Comparison of ENCODE assay signal across 28 mouse cellular contexts in genomic region chr7:79628271-79628913, GRCm38 (mm10). TPM values are rescaled to one million over a fixed set of nuclear protein-coding genes. Genes with fewer than 3 reads are reported as not detected.
DNase-seq lines count a peak whose midpoint lies in the region; ATAC-seq lines count a peak whose summit lies in the region.
"Had no signal": no experiment of that assay in that cellular context is flagged by ENCODE, and none has a peak within 500 bp of the region (broad histone marks: within the 10 kb centered on the region; RNA-seq: fewer than 3 reads in every experiment).

No protein-coding gene starts in this region.

- H3K36me3 ChIP-seq in liver, embryonic 16.5 days (ENCODE audit: control insufficient read depth, insufficient read depth), result no peaks in the 10 kb centered on the region
- no peaks in the 10 kb centered on the region for H3K36me3 ChIP-seq in liver, embryonic 11.5 days (ENCODE audit: control insufficient read depth, insufficient read depth, low read length)
- H3K36me3 ChIP-seq in hindbrain, embryonic 14.5 days (replicated peaks; ENCODE audit: control insufficient read depth, insufficient read depth), result no peaks in the 10 kb centered on the region
- H3K36me3 ChIP-seq: embryonic facial prominence, embryonic 10.5 days; embryonic facial prominence, embryonic 13.5 days; forebrain, embryonic 12.5 days; forebrain, embryonic 15.5 days; heart, embryonic 10.5 days; heart, embryonic 13.5 days; hindbrain, embryonic 12.5 days had no signal

- H3K27me3 ChIP-seq in liver, embryonic 16.5 days (ENCODE audit: control insufficient read depth, insufficient read depth, low read depth, low read length), result no peaks in the 10 kb centered on the region
- peaks cover 7% of the 10 kb centered on the region for H3K27me3 ChIP-seq in liver, embryonic 11.5 days (replicated peaks; ENCODE audit: control insufficient read depth, insufficient read depth, low read length)
- no peaks in the 10 kb centered on the region for H3K27me3 ChIP-seq in hindbrain, embryonic 14.5 days (ENCODE audit: control insufficient read depth, insufficient read depth, low read length)
- H3K27me3 ChIP-seq: forebrain, embryonic 15.5 days; hindbrain, embryonic 12.5 days had no signal

- no peaks in the 10 kb centered on the region for H3K9me3 ChIP-seq in liver, embryonic 16.5 days (replicated peaks; ENCODE audit: control insufficient read depth, low read length)
- H3K9me3 ChIP-seq in liver, embryonic 11.5 days (ENCODE audit: control insufficient read depth, low read length), result no peaks in the 10 kb centered on the region
- H3K9me3 ChIP-seq in hindbrain, embryonic 14.5 days (ENCODE audit: control insufficient read depth, low read length), result no peaks in the 10 kb centered on the region
- H3K9me3 ChIP-seq: embryonic facial prominence, embryonic 10.5 days; embryonic facial prominence, embryonic 13.5 days; forebrain, embryonic 12.5 days; forebrain, embryonic 15.5 days; heart, embryonic 10.5 days; heart, embryonic 13.5 days; hindbrain, embryonic 12.5 days had no signal

- no peak overlapping the region for H3K9ac ChIP-seq in liver, embryonic 16.5 days (ENCODE audit: low read depth, low read length)
- no peak overlapping the region for H3K9ac ChIP-seq in liver, embryonic 11.5 days (ENCODE audit: low read depth, low read length)
- H3K9ac ChIP-seq in hindbrain, embryonic 14.5 days, result no peak overlapping the region
- H3K9ac ChIP-seq: embryonic facial prominence, embryonic 13.5 days; forebrain, embryonic 12.5 days; forebrain, embryonic 15.5 days; heart, embryonic 13.5 days; hindbrain, embryonic 12.5 days had no signal

- H3K27ac ChIP-seq in liver, embryonic 16.5 days (ENCODE audit: low read length), result no peak overlapping the region
- H3K27ac ChIP-seq in liver, embryonic 11.5 days (ENCODE audit: low read depth, low read length), result no peak overlapping the region
- no peak overlapping the region for H3K27ac ChIP-seq in hindbrain, embryonic 14.5 days
- H3K27ac ChIP-seq: embryonic facial prominence, embryonic 10.5 days; embryonic facial prominence, embryonic 13.5 days; forebrain, embryonic 12.5 days; forebrain, embryonic 15.5 days; heart, adult 2 months; heart, embryonic 10.5 days; heart, embryonic 13.5 days; hindbrain, embryonic 12.5 days had no signal

- H3K4me3 ChIP-seq in liver, embryonic 16.5 days (ENCODE audit: low read depth, low read length), result no peak overlapping the region
- no peak overlapping the region for H3K4me3 ChIP-seq in liver, embryonic 11.5 days (ENCODE audit: low read depth, low read length)
- no peak overlapping the region for H3K4me3 ChIP-seq in hindbrain, embryonic 14.5 days (replicated peaks; ENCODE audit: low read length)
- H3K4me3 ChIP-seq: embryonic facial prominence, embryonic 10.5 days; embryonic facial prominence, embryonic 13.5 days; erythroblast, embryonic 14.5 days; forebrain, embryonic 12.5 days; forebrain, embryonic 15.5 days; heart, adult 2 months; heart, embryonic 10.5 days; heart, embryonic 13.5 days; hindbrain, embryonic 12.5 days had no signal

- peak; percentile 62 for DNase-seq in heart, adult 11 months
- no peak for DNase-seq in heart, postnatal 36 days
- peak; percentile 27 for DNase-seq in kidney, adult 9 months
- no peak for DNase-seq in kidney, adult 8-10 months
- DNase-seq in liver, embryonic 11.5 days (ENCODE audit: low spot score), result no peak
- DNase-seq in hindbrain, embryonic 14.5 days (ENCODE audit: low spot score), result no peak
- DNase-seq: adrenal gland, adult 8-10 months; adrenal gland, postnatal 25 days; cerebellum, adult 11-12 months; cerebellum, adult 8-10 months; cerebellum, postnatal 10 days; cerebellum, postnatal 36 days; embryo, embryonic 11 days; gastrocnemius, postnatal 25 days; heart, adult 2 months; heart, postnatal 14 days had no signal

- no peaks in the 10 kb centered on the region; the same call in 1 of the 2 replicates for H3K4me1 ChIP-seq in liver, embryonic 16.5 days (ENCODE audit: control insufficient read depth, low read depth, low read length)
- no peaks in the 10 kb centered on the region for H3K4me1 ChIP-seq in liver, embryonic 11.5 days (replicated peaks; ENCODE audit: control insufficient read depth, insufficient read depth, low read length)
- H3K4me1 ChIP-seq in hindbrain, embryonic 14.5 days (replicated peaks; ENCODE audit: control insufficient read depth, insufficient read depth, low read length), result no peaks in the 10 kb centered on the region
- H3K4me1 ChIP-seq: embryonic facial prominence, embryonic 13.5 days; forebrain, embryonic 12.5 days; forebrain, embryonic 15.5 days; heart, embryonic 10.5 days; heart, embryonic 13.5 days; hindbrain, embryonic 12.5 days had no signal

- peak; percentile 24; the same call in 1 of the 2 replicates for ATAC-seq in liver, embryonic 16.5 days (ENCODE audit: low read depth)
- no peak for ATAC-seq in liver, embryonic 11.5 days (replicated peaks; ENCODE audit: low FRiP score)
- ATAC-seq in hindbrain, embryonic 14.5 days (ENCODE audit: low FRiP score), result no peak
- ATAC-seq: activated CD4-positive, CD25-positive, alpha-beta regulatory T cell, adult 4 months; forebrain, embryonic 15.5 days had no signal

- 36% methylated on average over 4 of the region's 4 CpGs for WGBS in liver, embryonic 16.5 days (ENCODE audit: insufficient replicate concordance)
- 70% methylated on average over 4 of the region's 4 CpGs for WGBS in liver, embryonic 11.5 days
- WGBS in hindbrain, embryonic 14.5 days, result 77% methylated on average over 4 of the region's 4 CpGs

- no peak overlapping the region for H3K4me2 ChIP-seq in liver, embryonic 16.5 days (ENCODE audit: low read depth, low read length)
- no peak overlapping the region for H3K4me2 ChIP-seq in liver, embryonic 11.5 days
- no peak overlapping the region for H3K4me2 ChIP-seq in hindbrain, embryonic 14.5 days (replicated peaks)
- H3K4me2 ChIP-seq: embryonic facial prominence, embryonic 13.5 days; forebrain, embryonic 12.5 days; forebrain, embryonic 15.5 days; heart, embryonic 13.5 days; hindbrain, embryonic 12.5 days had no signal

- intact Hi-C loops in heart, postnatal 36 days (cut with DNase I), result no loop called here

RNA-seq across cellular contexts. Expression of gene Rhcg, which starts 10.9 kb away (rescaled TPM):
- total RNA-seq in heart, postnatal 36 days (2021), result not detected
- 0.15 and 0.18 TPM in 2 replicates for polyA plus RNA-seq in liver, embryonic 16.5 days (2015; fragmentation: Nextera tagmentation; extraction: Ambion mirVana)
- not detected in 2 replicates for polyA plus RNA-seq in liver, embryonic 11.5 days (2014; fragmentation: Nextera tagmentation; extraction: Ambion mirVana)
- 3.7 and 5.0 TPM in 2 replicates for polyA plus RNA-seq in hindbrain, embryonic 14.5 days (2014; fragmentation: Nextera tagmentation; extraction: Ambion mirVana)
- total RNA-seq: gastrocnemius, postnatal 25 days; heart, adult 2 months; heart, postnatal 14 days; hematopoietic stem cell, adult 5-6 weeks had no signal
- polyA plus RNA-seq: activated CD4-positive, CD25-positive, alpha-beta regulatory T cell, adult 4 months; heart, adult 2 months; heart, embryonic 10.5 days; heart, embryonic 13.5 days had no signal

RNA-seq across cellular contexts. Expression of gene Ticrr, which starts 31.6 kb away (rescaled TPM):
- total RNA-seq in heart, postnatal 36 days (2021), result under 1 TPM; 0.11 to 0.19 TPM
- 4.7 and 5.5 TPM in 2 replicates for polyA plus RNA-seq in liver, embryonic 16.5 days (2015; fragmentation: Nextera tagmentation; extraction: Ambion mirVana)
- polyA plus RNA-seq in liver, embryonic 11.5 days (2014; fragmentation: Nextera tagmentation; extraction: Ambion mirVana), result 16.2 and 17.2 TPM in 2 replicates
- polyA plus RNA-seq in hindbrain, embryonic 14.5 days (2014; fragmentation: Nextera tagmentation; extraction: Ambion mirVana), result 1.8 and 2.8 TPM in 2 replicates
- total RNA-seq: gastrocnemius, adult 8-10 months had no signal
- polyA plus RNA-seq: heart, adult 2 months had no signal

Comparison
In these comparisons a context has a peak if more than half of its experiments do, and no peak if none do; other contexts are left out.
1. DNase-seq: peak in heart, adult 11 months (single experiment) and kidney, adult 9 months (single experiment); none in heart, postnatal 36 days (0 of 2), kidney, adult 8-10 months (0 of 2), liver, embryonic 11.5 days (single experiment) and hindbrain, embryonic 14.5 days (single experiment).